Mouse (Mus musculus) forebrain, embryonic 14.5 days (tissue): Measurements from ENCODE around the gene Serpinb6d. TPM values are rescaled to one million over a fixed set of nuclear protein-coding genes. Genes with fewer than 3 reads are reported as not detected.

Experiments used
- ATAC-seq: fragments of 200-750 bp; cut with Nextera tagmentation; 2 replicates; pipeline ENCODE4 v1.8.0; 2017; ENCODE audit warnings: mild to moderate bottlenecking, moderate library complexity
- DNase-seq: peaks from one replicate; pipeline ENCODE4 v3.0.0-alpha.2; 2015; ENCODE audit warnings: low spot score
- H3K27ac ChIP-seq: fragments of 300-500 bp; sonication (generic); 2 replicates; pipeline ENCODE4 v1.5.1; 2014; ENCODE audit warnings: low read depth, mild to moderate bottlenecking, control low read depth, low read length, moderate library complexity
- H3K27me3 ChIP-seq: fragments of 300-500 bp; sonication (generic); replicated peaks from 2 replicates; pipeline ENCODE4 v1.6.1; 2014; ENCODE audit warnings: low read length, control low read depth, mixed read lengths; ENCODE audit not compliant: control insufficient read depth, insufficient read depth
- H3K36me3 ChIP-seq: fragments of 300-500 bp; sonication (generic); 2 replicates; pipeline ENCODE4 v1.6.1; 2014; ENCODE audit warnings: low read length, control low read depth; ENCODE audit not compliant: control insufficient read depth, insufficient read depth
- H3K4me1 ChIP-seq: fragments of 300-500 bp; sonication (generic); 2 replicates; pipeline ENCODE4 v1.6.1; 2014; ENCODE audit warnings: antibody characterized with exemption, low read length, control low read depth; ENCODE audit not compliant: control insufficient read depth, insufficient read depth
- H3K4me2 ChIP-seq: fragments of 300-500 bp; sonication (generic); 2 replicates; pipeline ENCODE4 v1.6.1; 2014; ENCODE audit warnings: mild to moderate bottlenecking, control low read depth, low read length
- H3K4me3 ChIP-seq: fragments of 300-500 bp; sonication (generic); 2 replicates; pipeline ENCODE4 v1.5.1; 2014; ENCODE audit warnings: low read depth, low read length, control low read depth
- H3K9ac ChIP-seq: fragments of 300-500 bp; sonication (generic); 2 replicates; pipeline ENCODE4 v1.6.1; 2014; ENCODE audit warnings: mild to moderate bottlenecking, low read length, control low read depth, moderate library complexity
- H3K9me3 ChIP-seq: fragments of 300-500 bp; sonication (generic); replicated peaks from 2 replicates; pipeline ENCODE4 v1.6.1; 2016; ENCODE audit warnings: low read length, control low read depth, mixed read lengths; ENCODE audit not compliant: control insufficient read depth
- WGBS: fragments of 180-500 bp; shearing (Covaris S2); extraction: QIAGEN DNeasy Blood & Tissue Kit; methylation state at CpG from one replicate; pipeline ENCODE4 v1.1.7; 2014; 5-methylcytosine and 5-hydroxymethylcytosine counted together
- polyA plus RNA-seq: library from polyadenylated mRNA; unstranded; fragments of >200 nt; fragmentation: Nextera tagmentation; extraction: Ambion mirVana; gene quantifications from 2 replicates; pipeline ENCODE4 v1.2.1, GENCODE M21; 2014

The Serpinb6d gene
- not detected in 2 replicates for polyA plus RNA-seq

GRCm38 (mm10) chr13:33661105-33661504 is at the start of gene Serpinb6d:
TSS of gene Serpinb6d (plus strand) at chr13:33661405.
- no peaks in the 10 kb centered on the region for H3K36me3 ChIP-seq
- H3K9ac ChIP-seq = no peak within 1 kb of the TSS
- H3K4me1 ChIP-seq = no peaks in the 10 kb centered on the region
- H3K4me2 ChIP-seq = no peak within 1 kb of the TSS
- no peak within 1 kb of the TSS for H3K27ac ChIP-seq
- ATAC-seq (no peak), DNase-seq (no peak)
- WGBS = 61% methylated on average over 1 of the region's 1 CpGs
- no peaks in the 10 kb centered on the region for H3K27me3 ChIP-seq
- H3K9me3 ChIP-seq = 0 out of 2 replicates have a peak, but pooled peaks cover 13% of the 10 kb centered on the region
- no peak within 1 kb of the TSS for H3K4me3 ChIP-seq

- no peaks in the 10 kb centered on the region for H3K36me3 ChIP-seq
- WGBS = 91% methylated on average over 2 of the region's 2 CpGs
- no peak overlapping the region for H3K4me3 ChIP-seq
- H3K9ac ChIP-seq = no peak overlapping the region
- H3K9me3 ChIP-seq = peaks cover 13% of the 10 kb centered on the region
- no peak overlapping the region for H3K4me2 ChIP-seq
- ATAC-seq (no peak), DNase-seq (no peak)
- H3K27ac ChIP-seq = no peak overlapping the region
- H3K27me3 ChIP-seq = no peaks in the 10 kb centered on the region
- H3K4me1 ChIP-seq = no peaks in the 10 kb centered on the region
Observed at GRCm38 (mm10) chr13:33622921-33623320, 38.3 kb upstream of the Serpinb6d start.

- 72% methylated on average over 2 of the region's 2 CpGs for WGBS
- no peak for ATAC-seq
- H3K27ac ChIP-seq = no peak overlapping the region
Observed at GRCm38 (mm10) chr13:33642540-33642939, 18.7 kb upstream of the Serpinb6d start.

GRCm38 (mm10) chr13:33662550-33662949 is 1.3 kb downstream of the Serpinb6d start:
- DNase-seq (no peak), ATAC-seq (no peak)
- Histone ChIP-seq H3K4me2 (no peak overlapping the region), H3K9me3 (0 out of 2 replicates have a peak, but pooled peaks cover 11% of the 10 kb centered on the region), H3K9ac (no peak overlapping the region), H3K27ac (no peak overlapping the region), H3K27me3 (no peaks in the 10 kb centered on the region), H3K4me3 (no peak overlapping the region), H3K4me1 (no peaks in the 10 kb centered on the region), H3K36me3 (no peaks in the 10 kb centered on the region)

More at GRCm38 (mm10) chr13:33642540-33642939, 18.7 kb upstream of the Serpinb6d start:
- no peak overlapping the region for H3K9ac ChIP-seq
- no peaks in the 10 kb centered on the region for H3K4me1 ChIP-seq
- H3K27me3 ChIP-seq = no peaks in the 10 kb centered on the region
- DNase-seq = no peak
- no peak overlapping the region for H3K4me2 ChIP-seq
- no peak overlapping the region for H3K4me3 ChIP-seq
- H3K9me3 ChIP-seq = peaks cover 21% of the 10 kb centered on the region; the same call in 1 of the 2 replicates
- no peaks in the 10 kb centered on the region for H3K36me3 ChIP-seq

- H3K9me3 ChIP-seq = peaks cover 2% of the 10 kb centered on the region; the same call in 1 of the 2 replicates
- H3K4me3 ChIP-seq = no peak overlapping the region
- H3K36me3 ChIP-seq = no peaks in the 10 kb centered on the region
- DNase-seq (no peak), ATAC-seq (no peak)
- no peak overlapping the region for H3K27ac ChIP-seq
- WGBS = 77% methylated on average over 2 of the region's 2 CpGs
- H3K9ac ChIP-seq = no peak overlapping the region
- H3K4me1 ChIP-seq = no peaks in the 10 kb centered on the region
- H3K27me3 ChIP-seq = no peaks in the 10 kb centered on the region
- no peak overlapping the region for H3K4me2 ChIP-seq
Observed at GRCm38 (mm10) chr13:33720296-33720695, 59.1 kb downstream of the Serpinb6d start.

Other genes with a start within 250 kb of the Serpinb6d start
- not detected in 2 replicates for gene Serpinb9g, start 176.6 kb upstream of the Serpinb6d start, polyA plus RNA-seq
- not detected in 2 replicates for gene Serpinb6e, start 182.0 kb downstream of the Serpinb6d start, polyA plus RNA-seq
- 0.16 and 0.34 TPM in 2 replicates for gene Serpinb6c, start 244.3 kb downstream of the Serpinb6d start, polyA plus RNA-seq